Mouse (Mus musculus) layer of hippocampus, adult 8-10 months (tissue): ENCODE measurements around the gene Large2. TPM values are rescaled to one million over a fixed set of nuclear protein-coding genes. Genes with fewer than 3 reads are reported as not detected.

Experiments
- DNase-seq, 2 experiments: peaks; one replicate each; pipeline ENCODE4 v3.0.0; 2022; ENCODE audit warnings: low spot score in 2 of 2
- microRNA-seq, 2 experiments: library from miRNA; unstranded; fragments of <30 nt; microRNA quantifications; one replicate each; pipeline ENCODE4 v1.2.0; 2022
- total RNA-seq, 4 experiments: library from RNA; stranded (reverse); gene quantifications; 2 replicates each; pipeline ENCODE4 v1.2.4; 2022

The Large2 gene
- total RNA-seq, 4 experiments from 2014 or later: 0.54 to 1.9 (median 1.2) TPM

DNA sequence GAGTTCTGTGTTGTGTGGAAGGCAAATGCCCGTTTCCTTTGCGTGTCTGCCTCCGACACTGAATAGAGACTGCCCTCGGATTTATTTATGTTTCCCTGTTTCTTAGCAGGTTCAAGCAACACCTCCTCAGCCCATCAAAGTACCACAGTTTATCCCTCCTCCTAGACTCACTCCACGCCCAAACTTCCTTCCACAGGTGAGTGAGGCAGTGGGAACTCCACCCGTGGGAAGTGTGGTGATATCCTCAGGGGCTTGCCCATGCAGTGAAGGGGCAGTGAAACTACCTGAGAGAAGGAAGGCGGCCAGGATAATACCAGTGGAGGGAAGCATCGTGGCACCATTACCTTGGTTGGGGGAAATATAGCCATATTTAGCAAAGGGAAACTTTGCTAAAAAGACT, 46.5 kb downstream of the Large2 start:
- no peak for DNase-seq

DNA sequence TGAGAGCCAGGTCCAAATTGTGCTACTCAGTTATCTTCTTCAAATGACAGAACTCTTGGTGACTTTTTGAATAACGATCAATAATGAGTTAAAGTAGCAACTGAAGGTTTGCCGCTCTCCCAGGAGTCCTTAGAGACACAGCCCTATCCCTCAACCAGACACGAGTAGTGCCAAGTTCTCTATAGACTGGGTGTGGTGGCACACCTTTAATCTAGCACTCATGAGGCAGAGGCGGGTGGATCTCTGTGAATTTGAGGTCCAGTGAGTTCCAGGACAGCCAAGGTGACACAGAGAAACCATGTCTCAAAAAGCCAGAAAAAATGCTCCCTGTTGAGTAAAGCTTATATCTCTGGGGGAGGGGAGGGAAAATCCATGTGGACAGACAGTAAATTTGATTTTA, 47.1 kb downstream of the Large2 start:
- no peak for DNase-seq

DNA sequence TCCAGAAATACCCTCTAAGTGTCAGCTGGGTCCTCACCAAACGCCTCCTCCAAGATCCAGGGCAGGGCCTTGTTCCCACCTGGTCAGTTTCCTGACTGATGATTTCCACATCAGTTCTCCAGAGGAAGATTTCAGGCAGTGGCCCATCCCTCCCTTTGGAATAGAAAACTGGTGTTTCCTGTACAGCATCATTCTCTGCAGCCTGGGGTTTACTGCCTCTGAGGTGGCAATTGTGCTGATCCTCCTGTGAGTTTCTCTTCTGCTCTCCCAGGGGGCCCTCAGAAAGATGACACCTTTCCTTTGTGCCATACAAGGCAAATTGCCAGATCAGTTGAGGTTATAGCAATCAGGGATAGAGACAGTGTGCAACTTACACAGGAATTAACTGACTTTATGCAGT, 48.4 kb downstream of the Large2 start:
- DNase-seq: no peak

DNA sequence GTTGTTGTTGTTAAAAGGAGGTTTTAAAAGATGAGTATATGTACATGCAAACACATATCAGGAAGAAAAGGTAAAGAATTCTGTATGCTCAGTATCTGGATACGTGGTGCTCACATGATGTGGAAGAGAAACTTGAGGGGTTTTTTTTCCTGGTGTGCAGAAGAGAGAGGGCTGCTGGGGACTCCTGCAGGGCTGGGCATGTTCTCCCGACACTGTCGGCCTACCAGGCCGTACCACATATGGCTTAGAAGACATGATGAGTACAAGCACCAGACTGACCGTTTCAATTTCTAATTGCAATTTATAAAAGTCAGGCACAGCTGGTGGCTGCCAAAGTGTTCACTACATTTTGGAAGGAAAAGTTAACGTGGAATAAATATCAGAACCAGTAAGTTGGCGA, 49.0 kb downstream of the Large2 start:
- DNase-seq: no peak

DNA sequence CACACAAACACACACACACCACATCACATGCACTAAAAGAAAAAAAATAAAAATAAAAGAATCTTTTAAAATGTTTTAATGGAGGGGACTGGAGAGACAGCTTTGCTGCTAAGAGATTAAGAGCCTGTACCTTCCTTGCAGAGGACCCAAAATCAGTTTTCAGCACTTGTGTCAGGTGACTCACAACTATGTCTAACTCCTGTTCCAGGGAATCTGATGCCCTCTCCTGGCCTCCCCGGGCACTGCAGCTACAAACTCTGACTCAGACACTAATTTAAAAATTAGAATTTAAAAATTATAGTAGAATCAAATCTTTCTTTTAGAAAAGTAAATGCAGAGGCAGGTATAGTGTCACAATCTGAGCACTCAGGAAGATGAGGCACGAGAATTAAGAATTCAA, 52.0 kb downstream of the Large2 start:
- no peak for DNase-seq

DNA sequence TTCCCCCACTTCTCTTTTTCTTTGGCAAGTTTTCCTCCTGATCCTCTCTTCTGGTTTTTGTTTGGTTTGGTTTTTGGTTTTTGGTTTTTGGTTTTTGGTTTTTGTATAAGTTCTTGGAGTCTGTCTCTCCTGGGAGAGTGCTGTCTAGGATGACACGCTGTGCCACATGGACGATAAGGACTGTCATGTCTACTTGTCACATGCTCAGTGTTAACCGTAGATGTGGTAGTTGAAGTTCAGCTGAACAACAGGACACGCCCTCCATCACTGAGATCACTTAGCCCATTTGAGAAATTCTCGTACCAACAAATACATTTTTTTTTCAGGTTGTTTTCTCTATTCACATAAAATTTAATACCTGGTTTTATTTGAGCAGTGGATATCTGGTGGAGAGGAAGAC, 57.4 kb downstream of the Large2 start:
- no peak for DNase-seq

DNA sequence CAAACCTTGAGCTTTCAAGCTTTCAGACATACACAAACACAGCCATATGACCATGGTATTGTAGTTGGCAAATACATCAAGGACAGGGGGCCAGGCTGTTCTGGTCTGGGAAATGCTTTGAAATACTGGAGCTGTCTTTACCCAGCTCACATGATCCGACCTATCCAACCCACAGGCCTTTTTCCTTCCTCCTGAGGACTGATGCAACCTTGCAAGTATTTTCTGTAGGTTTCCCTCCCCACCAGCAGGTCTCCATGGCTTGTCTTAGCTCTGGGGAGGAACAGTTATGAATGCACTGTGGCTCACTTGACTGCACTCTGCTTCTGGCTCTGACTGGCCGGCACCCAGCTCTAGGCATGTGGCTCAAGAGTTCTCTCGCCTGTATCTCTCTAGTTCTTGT, 58.0 kb downstream of the Large2 start:
- DNase-seq: no peak

Small RNA genes within 50 kb of the gene (microRNA-seq; reads per million reads assigned to microRNA genes)
- gene Mir7000: 6.1 reads per million in 2 experiments

Other genes starting within 250 kb of the Large2 start
- 10 to 100 TPM; 31.2 to 36.1 (median 33.9) TPM for gene Pex16, start 193 bp downstream of the Large2 start, total RNA-seq
- 1 to 10 TPM; 4.4 to 8.1 (median 6.4) TPM for gene 1700029I15Rik, start 7.7 kb upstream of the Large2 start, total RNA-seq
- gene Mapk8ip1, start 26.4 kb upstream of the Large2 start, total RNA-seq: 100 to 1,000 TPM; 287 to 306 (median 298) TPM
- 100 to 1,000 TPM; 105 to 117 (median 110) TPM for gene Cry2, start 59.2 kb upstream of the Large2 start, total RNA-seq
- 10 to 100 TPM; 13.2 to 17.1 (median 14.7) TPM for gene Slc35c1, start 85.7 kb upstream of the Large2 start, total RNA-seq
- gene Chst1, start 224.8 kb upstream of the Large2 start, total RNA-seq: 100 to 1,000 TPM; 258 to 295 (median 273) TPM